Mouse (Mus musculus): Measurements from ENCODE around the gene Pcdh9. TPM values are rescaled to one million over a fixed set of nuclear protein-coding genes. Genes with fewer than 3 reads are reported as not detected.

The Pcdh9 gene
- total RNA-seq, 4 experiments from 2014 or later = 2.0 to 2.6 (median 2.4) TPM

- no peak for DNase-seq
Observed at GRCm38 (mm10) chr14:93374181-93374580, 516.3 kb downstream of the Pcdh9 start.

DNA sequence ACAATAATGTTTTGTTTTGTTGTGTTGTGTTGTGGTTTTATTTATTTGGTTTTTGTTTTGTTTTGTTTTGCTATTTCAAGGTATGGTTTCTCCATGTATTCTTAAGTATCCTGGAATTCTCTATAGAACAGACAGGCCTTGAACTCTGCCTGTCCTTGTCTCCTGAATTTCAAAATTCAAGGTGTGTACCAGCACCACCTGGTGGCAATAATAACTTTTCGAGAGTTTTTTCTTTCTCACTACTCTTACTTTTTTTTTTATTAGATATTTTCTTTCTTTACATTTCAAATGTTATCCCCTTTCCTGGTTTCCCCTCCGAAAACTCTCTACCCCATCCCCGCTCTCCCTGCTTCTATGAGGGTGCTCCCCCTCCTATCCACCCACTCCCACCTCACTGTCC is 536.3 kb downstream of the Pcdh9 start:
- no peak for DNase-seq

- DNase-seq = no peak
Observed at GRCm38 (mm10) chr14:93350906-93351305, 539.6 kb downstream of the Pcdh9 start.

DNA sequence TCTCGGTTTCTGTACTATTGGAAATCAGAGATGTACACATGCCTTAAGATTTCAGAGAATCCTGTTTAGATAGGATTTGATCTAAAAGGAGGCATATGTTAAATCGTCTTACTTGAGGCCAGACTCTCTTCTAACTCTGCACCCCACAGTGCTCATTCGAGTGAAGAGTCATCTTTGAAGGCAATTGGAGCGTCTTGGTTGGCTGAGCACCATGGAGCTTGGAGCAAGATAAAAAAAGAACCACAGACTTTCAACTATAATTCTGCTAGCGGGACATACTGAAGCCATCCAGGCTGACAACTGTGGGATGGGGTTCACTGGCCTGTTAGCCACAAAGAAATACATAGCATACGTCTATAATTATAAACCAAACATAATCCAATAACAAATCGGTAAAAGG is 541.3 kb downstream of the Pcdh9 start:
- no peak for DNase-seq

DNA sequence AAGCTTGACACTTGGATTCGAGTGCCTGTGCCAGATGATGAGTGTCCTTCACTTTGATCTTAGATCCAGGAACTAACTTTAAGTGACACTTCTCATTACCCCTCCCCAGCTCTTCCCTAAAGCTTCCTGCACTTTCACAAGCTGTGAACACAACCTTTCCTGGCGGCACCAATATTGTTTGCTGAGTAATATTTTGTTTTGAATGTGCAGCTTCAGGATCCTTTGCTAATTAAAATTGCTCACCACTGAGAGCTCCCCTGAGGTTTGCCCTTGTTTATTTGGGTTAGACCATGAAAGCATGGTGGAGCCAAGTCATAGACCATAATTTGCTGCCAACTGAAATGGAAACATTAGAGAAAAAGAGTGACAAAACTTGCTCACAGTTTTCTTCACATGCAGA is 543.4 kb downstream of the Pcdh9 start:
- no peak for DNase-seq

- no peak for DNase-seq
Observed at GRCm38 (mm10) chr14:93342781-93343180, 547.7 kb downstream of the Pcdh9 start.

- DNase-seq = no peak
Observed at GRCm38 (mm10) chr14:93341390-93341789, 549.1 kb downstream of the Pcdh9 start.

- DNase-seq = no peak
Observed at GRCm38 (mm10) chr14:93329247-93329646, 561.2 kb downstream of the Pcdh9 start.

GRCm38 (mm10) chr14:93317393-93317792 is 573.1 kb downstream of the Pcdh9 start:
- no peak for DNase-seq

GRCm38 (mm10) chr14:93288361-93288760 is 602.1 kb downstream of the Pcdh9 start:
- DNase-seq = no peak

- no peak for DNase-seq
Observed at GRCm38 (mm10) chr14:93287642-93288041, 602.8 kb downstream of the Pcdh9 start.

GRCm38 (mm10) chr14:93285136-93285535 is 605.3 kb downstream of the Pcdh9 start:
- DNase-seq = no peak

DNA sequence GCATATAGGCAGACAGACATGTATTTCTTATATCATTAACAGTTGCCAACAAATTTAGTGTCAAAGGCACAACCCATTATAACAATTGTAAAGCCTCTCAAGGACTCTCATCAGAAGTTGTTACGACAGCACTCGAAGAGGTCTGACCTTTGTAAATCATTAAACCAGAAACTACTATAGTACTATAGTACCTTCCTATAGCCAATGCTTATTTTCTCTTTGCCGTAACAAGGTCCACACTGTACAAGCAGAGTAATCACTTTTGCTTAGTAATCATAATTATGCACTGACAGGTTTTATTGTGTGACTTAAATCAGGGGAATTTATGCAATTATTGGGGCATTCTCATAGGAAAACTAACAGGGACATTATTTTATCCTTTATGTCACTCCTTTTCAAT is 606.5 kb downstream of the Pcdh9 start:
- no peak for DNase-seq

DNA sequence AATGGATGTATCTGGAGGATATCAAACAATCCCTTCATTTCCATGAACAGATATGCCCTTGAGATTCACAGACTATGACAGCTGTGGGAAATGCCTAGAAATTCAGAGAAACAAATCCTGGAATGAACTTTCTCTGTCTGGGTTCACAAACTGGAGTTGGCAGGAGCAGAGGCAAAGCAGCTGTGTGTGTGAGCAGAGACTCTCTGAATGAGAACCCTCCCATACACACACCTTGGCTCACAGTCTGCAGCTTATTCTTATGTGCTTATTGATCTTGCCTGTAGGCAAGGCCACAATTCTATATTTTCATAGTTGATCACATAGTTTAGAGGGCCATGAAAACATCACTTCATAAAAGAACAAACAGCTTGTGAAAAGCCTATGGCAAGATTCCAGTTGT is 614.8 kb downstream of the Pcdh9 start:
- no peak for DNase-seq

- no peak for DNase-seq
Observed at GRCm38 (mm10) chr14:93274767-93275166, 615.7 kb downstream of the Pcdh9 start.

- DNase-seq = no peak
Observed at GRCm38 (mm10) chr14:93253411-93253810, 637.1 kb downstream of the Pcdh9 start.

DNA sequence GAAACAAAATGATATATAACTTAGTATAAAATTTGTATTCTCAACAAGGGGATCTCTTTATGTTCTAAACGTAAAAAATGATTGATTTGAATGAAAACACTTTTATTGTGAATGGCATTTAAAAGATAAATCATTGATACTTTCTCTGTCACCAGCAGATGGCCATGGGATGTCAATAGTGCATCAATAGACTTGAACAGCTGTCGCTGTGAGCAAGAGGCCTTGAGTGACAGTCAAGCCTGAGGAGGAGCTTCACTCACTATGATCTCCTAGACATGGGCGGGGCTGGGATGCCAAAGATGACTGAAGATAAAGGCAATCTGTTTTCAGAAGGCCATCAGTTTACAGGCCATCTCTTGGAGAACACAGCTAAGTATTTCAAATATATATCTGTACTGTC is 650.2 kb downstream of the Pcdh9 start:
- no peak for DNase-seq

DNA sequence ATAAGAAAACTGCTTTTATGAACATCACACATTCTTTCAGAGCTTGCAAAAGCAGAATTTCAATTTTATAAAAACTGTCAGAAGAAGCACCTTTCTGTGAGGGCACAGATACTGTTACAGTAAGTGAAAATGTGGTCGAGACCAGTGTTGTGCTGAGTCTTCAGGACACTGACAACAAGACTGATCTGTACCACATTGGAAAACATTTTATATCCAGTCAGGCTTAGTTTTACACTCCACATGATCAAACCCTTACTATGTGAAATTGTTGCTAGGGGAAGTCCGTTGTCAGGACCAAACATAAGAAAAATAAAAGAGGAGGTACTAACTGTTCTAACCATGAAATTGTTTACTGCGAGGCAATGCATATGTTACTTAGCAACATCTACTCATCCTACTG is 656.1 kb downstream of the Pcdh9 start:
- no peak for DNase-seq

- no peak for DNase-seq
Observed at GRCm38 (mm10) chr14:93233599-93233998, 656.9 kb downstream of the Pcdh9 start.

DNA sequence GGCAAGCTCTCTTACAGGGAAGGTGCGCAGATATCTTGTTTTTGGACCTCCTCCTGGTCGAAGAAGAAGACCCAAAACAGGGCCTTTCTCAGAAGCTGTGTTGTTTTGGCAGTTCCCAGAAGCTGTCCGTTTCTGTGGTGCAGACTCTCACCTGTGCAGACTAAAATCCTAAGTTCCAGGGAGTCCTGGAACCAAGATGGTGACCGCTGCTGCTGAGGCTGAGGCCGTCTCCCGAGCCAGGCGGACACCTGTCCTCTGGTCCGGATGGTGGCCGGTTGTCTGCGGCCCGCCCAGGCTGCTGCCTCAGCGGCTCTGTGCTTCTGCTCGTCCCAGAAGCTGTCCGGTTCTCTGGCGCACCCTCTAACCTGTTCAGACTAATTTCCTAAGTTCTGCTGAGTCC is 675.6 kb downstream of the Pcdh9 start:
- peak; percentile 76 for DNase-seq

DNA sequence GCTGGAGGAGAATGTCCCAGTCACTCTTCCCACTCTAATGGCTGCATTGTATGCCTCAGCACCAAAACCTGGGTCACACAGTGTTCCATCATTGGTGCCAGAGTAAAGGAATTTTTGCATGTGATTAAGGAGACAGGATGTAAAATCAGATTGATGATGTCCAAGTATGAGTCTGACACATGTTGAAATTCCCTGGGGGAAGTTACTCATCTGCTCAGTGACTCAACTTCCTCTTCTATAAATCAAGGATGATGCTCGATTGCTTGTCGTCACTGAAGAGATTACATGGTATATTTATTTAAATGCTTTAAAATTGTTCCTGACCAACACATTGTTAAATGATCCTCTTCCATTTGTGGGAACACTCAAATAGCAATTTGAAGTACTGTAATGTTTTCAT is 690.7 kb downstream of the Pcdh9 start:
- DNase-seq = no peak

GRCm38 (mm10) chr14:93182606-93183491 is 707.6 kb downstream of the Pcdh9 start:
- no peak for DNase-seq

DNA sequence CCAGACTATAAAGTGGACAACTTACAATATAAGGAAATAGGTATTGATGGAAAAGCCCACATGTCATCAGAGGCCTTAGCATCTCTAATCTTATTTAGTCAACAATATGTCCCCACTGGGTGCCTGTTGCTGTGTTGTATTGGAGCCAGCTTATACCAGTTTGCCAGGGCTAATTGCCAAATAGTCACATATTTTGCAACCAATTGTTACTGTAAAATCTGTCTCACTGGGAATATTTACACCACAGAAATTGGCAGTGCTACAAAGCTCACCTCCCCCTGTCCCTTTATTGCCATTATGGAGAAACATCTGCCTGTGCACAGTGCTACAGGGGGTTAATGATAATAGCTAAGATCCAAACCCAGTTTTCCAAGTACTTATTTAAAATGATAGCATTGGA is 721.3 kb downstream of the Pcdh9 start:
- no peak for DNase-seq

DNA sequence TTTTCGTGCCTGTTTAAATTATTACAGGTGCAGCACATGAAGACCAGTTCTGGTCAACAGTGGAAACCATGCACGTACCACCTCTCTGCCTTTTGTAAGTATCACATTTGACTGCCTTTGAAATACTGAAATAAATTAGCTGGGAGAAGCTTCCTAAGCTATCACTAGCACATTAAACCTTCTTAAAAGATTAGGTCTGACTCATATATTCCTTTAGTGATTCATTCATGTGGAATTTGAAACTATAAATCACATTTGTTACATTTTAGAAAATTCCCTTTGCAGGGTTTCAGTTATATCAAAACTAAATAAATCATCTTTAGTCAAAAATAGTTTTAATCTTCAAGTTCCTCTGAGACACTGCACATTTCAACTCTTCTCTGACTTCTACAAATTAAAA is 722.1 kb downstream of the Pcdh9 start:
- no peak for DNase-seq

DNA sequence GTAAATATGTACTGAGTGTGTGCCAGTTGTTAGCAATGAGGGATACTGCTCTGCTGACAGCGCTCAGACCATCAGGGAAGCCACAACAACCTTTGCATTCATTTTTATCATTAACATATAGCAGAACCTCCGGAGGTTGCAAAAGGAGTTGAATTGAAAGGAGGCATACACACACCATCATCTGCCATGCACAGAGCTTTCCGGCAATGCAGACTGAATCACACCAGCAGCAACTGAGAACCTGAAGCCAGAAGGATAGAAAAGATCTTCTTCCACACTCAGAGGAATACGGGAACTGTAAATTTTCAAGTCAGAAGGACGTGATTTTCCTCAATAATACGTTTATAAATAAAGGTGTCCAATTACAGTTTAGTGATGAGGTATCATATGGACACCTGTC is 747.1 kb downstream of the Pcdh9 start:
- DNase-seq = no peak
